Mouse (Mus musculus) myocyte (in vitro differentiated cells): ENCODE data around the gene Ing2.

Experiments used
- E2F4 ChIP-seq: IDR thresholded peaks from one replicate; pipeline ENCODE4 v1.6.1; 2011; ENCODE audit warnings: mild to moderate bottlenecking, control low read depth, moderate library complexity; ENCODE audit not compliant: insufficient read depth
- MAX ChIP-seq: IDR thresholded peaks from one replicate; pipeline ENCODE4 v1.6.1; 2011; ENCODE audit warnings: low read depth, mild to moderate bottlenecking, control low read depth
- POLR2A ChIP-seq: IDR thresholded peaks from one replicate; pipeline ENCODE4 v1.6.1; 2011; ENCODE audit warnings: low read depth, mild to moderate bottlenecking, control low read depth, moderate library complexity; ENCODE audit not compliant: insufficient read length
- POLR2AphosphoS2 ChIP-seq: IDR thresholded peaks from one replicate; pipeline ENCODE4 v1.6.1; 2011; ENCODE audit warnings: low read depth, control low read depth; ENCODE audit not compliant: insufficient read length
- TCF12 ChIP-seq: IDR thresholded peaks from one replicate; pipeline ENCODE4 v1.6.1; 2011; ENCODE audit warnings: mild to moderate bottlenecking, control low read depth; ENCODE audit not compliant: poor library complexity, insufficient read depth, severe bottlenecking
- USF1 ChIP-seq: IDR thresholded peaks from one replicate; pipeline ENCODE4 v1.6.1; 2011; ENCODE audit warnings: low read depth, mild to moderate bottlenecking, control low read depth, moderate library complexity

DNA sequence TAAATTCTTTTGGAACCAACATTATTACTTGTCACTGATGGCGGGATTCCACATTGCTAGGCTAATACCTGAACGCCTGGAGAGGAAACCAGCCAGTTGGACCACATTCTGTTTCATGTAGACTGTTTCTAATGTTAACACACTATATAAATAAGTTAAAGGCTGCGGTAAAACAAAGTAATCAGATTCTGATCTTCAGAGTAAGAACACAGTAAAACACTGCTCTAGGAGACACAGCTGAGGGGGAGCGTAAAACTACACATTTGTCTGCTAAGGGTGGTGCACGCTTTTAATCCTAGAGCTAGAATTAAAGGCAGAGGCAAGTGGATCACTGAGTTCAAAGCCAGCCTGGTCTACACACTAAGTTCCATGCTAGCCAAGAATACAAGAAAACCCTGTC is 12.6 kb downstream of the Ing2 start:
- TF ChIP-seq POLR2A, result no peak
- TF ChIP-seq POLR2AphosphoS2, result no peak
- no peak for TF ChIP-seq USF1
- TF ChIP-seq E2F4, result no peak
- no peak for TF ChIP-seq MAX
- no peak for TF ChIP-seq TCF12
